Mouse (Mus musculus) olfactory bulb, adult 2 months (tissue): ENCODE measurements around the gene Helt. TPM values are rescaled to one million over a fixed set of nuclear protein-coding genes. Genes with fewer than 3 reads are reported as not detected.
A peak's percentile ranks its signal among the peaks of the same experiment; 100 is the strongest.
"Not testable (repeated sequence)": the region's sequence is repeated elsewhere in the genome, so short reads cannot be mapped to it uniquely, and the experiment has no call there.

Source experiments
- H3K27ac ChIP-seq: fragments of 200-500 bp; 2 replicates; pipeline ENCODE4 v1.5.1; 2012; ENCODE audit warnings: low read depth, low read length; ENCODE audit not compliant: insufficient read depth
- H3K4me1 ChIP-seq: fragments of 200-500 bp; 2 replicates; pipeline ENCODE4 v1.6.1; 2012; ENCODE audit warnings: low read length; ENCODE audit not compliant: control insufficient read depth, insufficient read depth
- H3K4me3 ChIP-seq: fragments of 200-500 bp; 2 replicates; pipeline ENCODE4 v1.5.1; 2012; ENCODE audit warnings: mild to moderate bottlenecking, low read depth, low read length, moderate library complexity; ENCODE audit not compliant: insufficient read depth
- CTCF ChIP-seq: fragments of 200-500 bp; IDR thresholded peaks from 2 replicates; pipeline ENCODE4 v1.5.1; 2012; ENCODE audit warnings: low read depth, mild to moderate bottlenecking, low read length, moderate library complexity; ENCODE audit not compliant: insufficient read depth
- POLR2A ChIP-seq: fragments of 200-500 bp; IDR thresholded peaks from 2 replicates; pipeline ENCODE4 v1.6.1; 2012; ENCODE audit warnings: mild to moderate bottlenecking, low read depth, low read length, moderate library complexity; ENCODE audit not compliant: insufficient read depth
- WGBS: fragments of 180-500 bp; shearing (Covaris S2); methylation state at CpG from one replicate; pipeline ENCODE4 v1.1.7; 2018; 5-methylcytosine and 5-hydroxymethylcytosine counted together
- polyA plus RNA-seq: library from polyadenylated mRNA; stranded (reverse); fragments of >200 nt; gene quantifications from 2 replicates; pipeline ENCODE4 v1.2.4, GENCODE M21; 2012; ENCODE audit warnings: low replicate concordance; ENCODE audit not compliant: missing spikeins, insufficient read depth, insufficient read length

The Helt gene
- polyA plus RNA-seq, 1 experiment, result not detected

- WGBS, result 4% methylated on average over 33 of the region's 33 CpGs
- Histone ChIP-seq H3K4me3 (no peak overlapping the region), H3K27ac (no peak overlapping the region), H3K4me1 (peaks cover 21% of the 10 kb centered on the region; the same call in 1 of the 2 replicates)
- TF ChIP-seq POLR2A, result no peak
- no peak for TF ChIP-seq CTCF
These were observed 2.4 kb downstream of the Helt start for GRCm38 (mm10) chr8:46291931-46292675.

GRCm38 (mm10) chr8:46289274-46289673 is 5.2 kb downstream of the Helt start:
- TF ChIP-seq POLR2A (no peak), CTCF (no peak)
- 52% methylated on average over 11 of the region's 11 CpGs for WGBS
- Histone ChIP-seq H3K4me3 (no peak overlapping the region), H3K27ac (no peak overlapping the region), H3K4me1 (peaks cover 15% of the 10 kb centered on the region; the same call in 1 of the 2 replicates)

- 93% methylated on average over 6 of the region's 6 CpGs for WGBS
- peaks cover 7% of the 10 kb centered on the region; the same call in 1 of the 2 replicates for H3K4me1 ChIP-seq
- no peak overlapping the region for H3K4me3 ChIP-seq
- TF ChIP-seq POLR2A (no peak), CTCF (no peak)
- no peak overlapping the region for H3K27ac ChIP-seq
These were observed 6.5 kb downstream of the Helt start for GRCm38 (mm10) chr8:46288021-46288420.

- TF ChIP-seq POLR2A, result no peak
- TF ChIP-seq CTCF, result no peak
- WGBS, result 91% methylated on average over 4 of the region's 4 CpGs
- Histone ChIP-seq H3K27ac (no peak overlapping the region), H3K4me1 (no peaks in the 10 kb centered on the region), H3K4me3 (no peak overlapping the region)
These were observed 8.5 kb downstream of the Helt start for GRCm38 (mm10) chr8:46285980-46286379.

- Histone ChIP-seq H3K27ac (no peak overlapping the region), H3K4me3 (no peak overlapping the region), H3K4me1 (no peaks in the 10 kb centered on the region)
- WGBS, result 12% methylated on average over 13 of the region's 13 CpGs
- TF ChIP-seq POLR2A, result no peak
- peak; percentile 53; the same call in 1 of the 2 replicates for TF ChIP-seq CTCF
These were observed 12.9 kb downstream of the Helt start for GRCm38 (mm10) chr8:46281536-46281935.

GRCm38 (mm10) chr8:46276939-46277338 is 17.5 kb downstream of the Helt start:
- TF ChIP-seq POLR2A, result no peak
- no peak for TF ChIP-seq CTCF
- 88% methylated on average over 14 of the region's 14 CpGs for WGBS
- Histone ChIP-seq H3K4me1 (no peaks in the 10 kb centered on the region), H3K27ac (no peak overlapping the region), H3K4me3 (no peak overlapping the region)

- Histone ChIP-seq H3K4me1 (peaks cover 7% of the 10 kb centered on the region), H3K27ac (no peak overlapping the region), H3K4me3 (no peak overlapping the region)
- WGBS, result 39% methylated on average over 6 of the region's 6 CpGs
- TF ChIP-seq POLR2A, result no peak
- no peak for TF ChIP-seq CTCF
These were observed 23.7 kb downstream of the Helt start for GRCm38 (mm10) chr8:46270741-46271140.

GRCm38 (mm10) chr8:46270147-46270546 is 24.3 kb downstream of the Helt start:
- Histone ChIP-seq H3K27ac (no peak overlapping the region), H3K4me1 (peaks cover 7% of the 10 kb centered on the region), H3K4me3 (no peak overlapping the region)
- WGBS, result 73% methylated on average over 3 of the region's 3 CpGs
- TF ChIP-seq POLR2A, result no peak
- TF ChIP-seq CTCF, result no peak

- peaks cover 7% of the 10 kb centered on the region for H3K4me1 ChIP-seq
- TF ChIP-seq CTCF (no peak), POLR2A (no peak)
- 62% methylated on average over 4 of the region's 4 CpGs for WGBS
- no peak overlapping the region for H3K4me3 ChIP-seq
- no peak overlapping the region for H3K27ac ChIP-seq
These were observed 27.7 kb downstream of the Helt start for GRCm38 (mm10) chr8:46266801-46267200.

GRCm38 (mm10) chr8:46264206-46264605 is 30.3 kb downstream of the Helt start:
- not testable (repeated sequence) for H3K4me1 ChIP-seq
- 92% methylated on average over 4 of the region's 4 CpGs for WGBS

More at GRCm38 (mm10) chr8:46264206-46264605, 30.3 kb downstream of the Helt start:
- not testable (repeated sequence) for H3K27ac ChIP-seq, H3K4me3 ChIP-seq
